Mouse (Mus musculus): ENCODE results near the gene Slc26a3. TPM values are rescaled to one million over a fixed set of nuclear protein-coding genes. Genes with fewer than 3 reads are reported as not detected.

Gene Slc26a3
- polyA plus RNA-seq (2015; fragmentation: Nextera tagmentation; extraction: Ambion mirVana), result 61.6 and 75.4 TPM in 2 replicates

GRCm38 (mm10) chr12:31390571-31390970, at the start of gene Slc26a3:
Gene Slc26a3 (plus strand): TSS chr12:31390871.
- Histone ChIP-seq H3K4me2 (replicated peaks; ENCODE audit: low read depth) (no peak within 1 kb of the TSS), H3K4me3 (ENCODE audit: low read depth, low read length) (no peak within 1 kb of the TSS), H3K36me3 (ENCODE audit: control insufficient read depth, insufficient read depth) (no peaks in the 10 kb centered on the region), H3K9ac (ENCODE audit: low read depth, low read length) (no peak within 1 kb of the TSS), H3K4me1 (replicated peaks; ENCODE audit: control insufficient read depth, insufficient read depth, low read length) (no peaks in the 10 kb centered on the region), H3K9me3 (ENCODE audit: control insufficient read depth) (no peaks in the 10 kb centered on the region), H3K27ac (ENCODE audit: low read depth, low read length) (no peak within 1 kb of the TSS), H3K27me3 (replicated peaks; ENCODE audit: control insufficient read depth, insufficient read depth, low read length) (no peaks in the 10 kb centered on the region)
- 83% methylated on average over 3 of the region's 3 CpGs for WGBS
- no peak for ATAC-seq
- no peak for TF ChIP-seq CTCF (IDR thresholded peaks at IDR 0.05; ENCODE audit: low read depth)

- WGBS, result 18% methylated on average over 15 of the region's 15 CpGs
- peak overlapping the region; percentile 93 for H3K9ac ChIP-seq (ENCODE audit: low read depth, low read length)
- H3K36me3 ChIP-seq (ENCODE audit: control insufficient read depth, insufficient read depth), result no peaks in the 10 kb centered on the region
- H3K27ac ChIP-seq (ENCODE audit: low read depth, low read length), result peak overlapping the region; percentile 91
- no peaks in the 10 kb centered on the region; the same call in none of the 2 replicates for H3K4me1 ChIP-seq (replicated peaks; ENCODE audit: control insufficient read depth, insufficient read depth, low read length)
- no peak for TF ChIP-seq CTCF (IDR thresholded peaks at IDR 0.05; ENCODE audit: low read depth)
- ATAC-seq, result no peak
- no peaks in the 10 kb centered on the region for H3K9me3 ChIP-seq (ENCODE audit: control insufficient read depth)
- H3K27me3 ChIP-seq (replicated peaks; ENCODE audit: control insufficient read depth, insufficient read depth, low read length), result no peaks in the 10 kb centered on the region
- H3K4me2 ChIP-seq (replicated peaks; ENCODE audit: low read depth), result peak overlapping the region; percentile 78
- H3K4me3 ChIP-seq (ENCODE audit: low read depth, low read length), result peak overlapping the region; percentile 94
These were observed 40.3 kb upstream of the Slc26a3 start for GRCm38 (mm10) chr12:31350191-31350943.

GRCm38 (mm10) chr12:31350944-31351928, 39.4 kb upstream of the Slc26a3 start, which contains the start of gene Dld:
Gene Dld (minus strand): TSS chr12:31351453.
- Histone ChIP-seq H3K4me1 (replicated peaks; ENCODE audit: control insufficient read depth, insufficient read depth, low read length) (no peaks in the 10 kb centered on the region; the same call in none of the 2 replicates), H3K27ac (ENCODE audit: low read depth, low read length) (peak within 1 kb of the TSS; percentile 91), H3K27me3 (replicated peaks; ENCODE audit: control insufficient read depth, insufficient read depth, low read length) (no peaks in the 10 kb centered on the region), H3K9ac (ENCODE audit: low read depth, low read length) (peak within 1 kb of the TSS; percentile 93), H3K4me3 (ENCODE audit: low read depth, low read length) (peak within 1 kb of the TSS; percentile 94), H3K36me3 (ENCODE audit: control insufficient read depth, insufficient read depth) (no peaks in the 10 kb centered on the region), H3K9me3 (ENCODE audit: control insufficient read depth) (no peaks in the 10 kb centered on the region), H3K4me2 (replicated peaks; ENCODE audit: low read depth) (peak within 1 kb of the TSS; percentile 78)
- whole genome bisulfite sequencing, result 6% methylated on average over 52 of the region's 66 CpGs
- no peak for TF ChIP-seq CTCF (IDR thresholded peaks at IDR 0.05; ENCODE audit: low read depth)
- peak; percentile 99 for ATAC-seq

DNA sequence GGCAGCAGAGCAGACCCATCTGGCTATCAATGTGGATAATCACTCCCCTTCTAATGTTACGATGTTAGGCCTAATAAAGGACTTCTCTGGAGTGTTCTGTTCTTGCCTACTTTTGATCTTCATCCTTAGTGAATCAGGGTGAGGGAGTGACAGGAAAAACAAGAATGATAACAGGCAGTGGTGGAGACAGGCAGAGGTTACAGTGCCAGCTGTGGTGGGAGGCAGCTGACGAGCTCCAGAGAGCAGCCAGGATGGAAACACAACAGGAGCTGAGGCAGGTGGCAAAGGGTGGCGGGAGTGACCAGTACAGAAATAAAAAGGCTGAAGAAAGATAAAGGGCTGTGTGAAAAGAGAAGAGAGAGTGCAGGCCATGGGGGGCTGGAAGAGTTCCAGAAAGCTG, 24.2 kb upstream of the Slc26a3 start:
- ATAC-seq, result no peak
- no peak overlapping the region for H3K4me3 ChIP-seq (ENCODE audit: low read depth, low read length)
- no peaks in the 10 kb centered on the region for H3K36me3 ChIP-seq (ENCODE audit: control insufficient read depth, insufficient read depth)
- no peak for TF ChIP-seq CTCF (IDR thresholded peaks at IDR 0.05; ENCODE audit: low read depth)
- no peaks in the 10 kb centered on the region for H3K4me1 ChIP-seq (replicated peaks; ENCODE audit: control insufficient read depth, insufficient read depth, low read length)
- H3K27ac ChIP-seq (ENCODE audit: low read depth, low read length), result no peak overlapping the region
- WGBS, result 63% methylated on average over 3 of the region's 3 CpGs
- H3K9ac ChIP-seq (ENCODE audit: low read depth, low read length), result no peak overlapping the region
- H3K27me3 ChIP-seq (replicated peaks; ENCODE audit: control insufficient read depth, insufficient read depth, low read length), result no peaks in the 10 kb centered on the region
- H3K9me3 ChIP-seq (ENCODE audit: control insufficient read depth), result no peaks in the 10 kb centered on the region
- H3K4me2 ChIP-seq (replicated peaks; ENCODE audit: low read depth), result no peak overlapping the region

GRCm38 (mm10) chr12:31367721-31368120, 22.9 kb upstream of the Slc26a3 start:
- ATAC-seq, result no peak

DNA sequence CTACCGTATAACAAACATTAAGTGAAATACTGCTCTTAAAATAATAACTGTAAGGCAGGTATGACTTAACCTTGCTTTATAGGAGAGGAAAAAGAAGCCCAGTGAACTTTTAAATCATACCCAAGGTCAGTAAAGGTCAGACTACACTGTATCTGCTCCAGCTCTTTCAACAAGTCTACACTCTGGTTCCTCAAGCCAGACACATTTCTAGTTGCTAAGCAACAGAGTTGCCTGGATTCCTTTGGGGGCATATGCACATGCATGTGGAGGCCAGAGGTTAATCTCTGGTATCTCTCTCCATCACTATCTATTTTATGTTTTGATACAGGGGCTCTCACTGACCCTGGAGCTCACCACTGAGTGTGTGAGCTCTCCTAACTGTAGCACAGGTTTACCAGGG, 21.6 kb upstream of the Slc26a3 start:
- ATAC-seq, result no peak
- Histone ChIP-seq H3K9ac (ENCODE audit: low read depth, low read length) (no peak overlapping the region), H3K36me3 (ENCODE audit: control insufficient read depth, insufficient read depth) (no peaks in the 10 kb centered on the region), H3K27ac (ENCODE audit: low read depth, low read length) (no peak overlapping the region), H3K27me3 (replicated peaks; ENCODE audit: control insufficient read depth, insufficient read depth, low read length) (no peaks in the 10 kb centered on the region), H3K4me3 (ENCODE audit: low read depth, low read length) (no peak overlapping the region), H3K4me2 (replicated peaks; ENCODE audit: low read depth) (no peak overlapping the region), H3K4me1 (replicated peaks; ENCODE audit: control insufficient read depth, insufficient read depth, low read length) (no peaks in the 10 kb centered on the region), H3K9me3 (ENCODE audit: control insufficient read depth) (no peaks in the 10 kb centered on the region)
- WGBS, result 86% methylated on average over 1 of the region's 1 CpGs
- TF ChIP-seq CTCF (IDR thresholded peaks at IDR 0.05; ENCODE audit: low read depth), result no peak

More at GRCm38 (mm10) chr12:31367721-31368120, 22.9 kb upstream of the Slc26a3 start:
- Histone ChIP-seq H3K9ac (ENCODE audit: low read depth, low read length) (no peak overlapping the region), H3K4me3 (ENCODE audit: low read depth, low read length) (no peak overlapping the region), H3K27me3 (replicated peaks; ENCODE audit: control insufficient read depth, insufficient read depth, low read length) (no peaks in the 10 kb centered on the region), H3K4me1 (replicated peaks; ENCODE audit: control insufficient read depth, insufficient read depth, low read length) (no peaks in the 10 kb centered on the region), H3K27ac (ENCODE audit: low read depth, low read length) (no peak overlapping the region), H3K9me3 (ENCODE audit: control insufficient read depth) (no peaks in the 10 kb centered on the region), H3K4me2 (replicated peaks; ENCODE audit: low read depth) (no peak overlapping the region), H3K36me3 (ENCODE audit: control insufficient read depth, insufficient read depth) (no peaks in the 10 kb centered on the region)
- no peak for TF ChIP-seq CTCF (IDR thresholded peaks at IDR 0.05; ENCODE audit: low read depth)
- 88% methylated on average over 5 of the region's 5 CpGs for WGBS

Data from intestine, postnatal 0 days (tissue).